Mouse (Mus musculus) C2C12 (cell line): Measurements from ENCODE around the gene Fkbp3. TPM values are rescaled to one million over a fixed set of nuclear protein-coding genes. Genes with fewer than 3 reads are reported as not detected.
A peak's percentile ranks its signal among the peaks of the same experiment; 100 is the strongest.

Source experiments
- H3K27me3 ChIP-seq: one replicate; pipeline ENCODE4 v1.6.1; 2011; ENCODE audit not compliant: control insufficient read depth, insufficient read depth, insufficient read length
- H3K36me3 ChIP-seq: one replicate; pipeline ENCODE4 v1.6.1; 2011; ENCODE audit not compliant: control insufficient read depth, insufficient read depth
- H3K4me3 ChIP-seq: one replicate; pipeline ENCODE4 v1.5.1; 2011; ENCODE audit warnings: mild to moderate bottlenecking, control low read depth; ENCODE audit not compliant: poor library complexity, insufficient read depth, severe bottlenecking
- H3K79me2 ChIP-seq: one replicate; pipeline ENCODE4 v1.6.1; 2011; ENCODE audit not compliant: control insufficient read depth, insufficient read depth
- H3K79me3 ChIP-seq: one replicate; pipeline ENCODE4 v1.6.1; 2011; ENCODE audit warnings: low read depth, control low read depth
- H3ac ChIP-seq: one replicate; pipeline ENCODE3; 2011; ENCODE audit warnings: low read depth; ENCODE audit not compliant: control insufficient read depth, insufficient read length
- CEBPB ChIP-seq: IDR thresholded peaks from one replicate; pipeline ENCODE4 v1.6.1; 2011; ENCODE audit warnings: low read depth, mild to moderate bottlenecking, control low read depth, moderate library complexity
- CTCF ChIP-seq: IDR thresholded peaks from one replicate; pipeline ENCODE4 v1.5.1; 2011; ENCODE audit not compliant: control insufficient read depth, insufficient read depth, insufficient read length
- FOSL1 ChIP-seq: IDR thresholded peaks from one replicate; pipeline ENCODE4 v1.8.0; 2011; ENCODE audit warnings: mild to moderate bottlenecking, low read length; ENCODE audit not compliant: poor library complexity, insufficient read depth, severe bottlenecking
- MAX ChIP-seq: IDR thresholded peaks from one replicate; pipeline ENCODE4 v1.6.1; 2011; ENCODE audit warnings: mild to moderate bottlenecking, control low read depth
- MYOD1 ChIP-seq: IDR thresholded peaks from one replicate; pipeline ENCODE4 v1.6.1; 2011; ENCODE audit warnings: low read depth; ENCODE audit not compliant: control insufficient read depth, insufficient read length
- MYOG ChIP-seq: IDR thresholded peaks from one replicate; pipeline ENCODE4 v1.6.1; 2011; ENCODE audit not compliant: control insufficient read depth, insufficient read length; ENCODE audit errors: extremely low read depth
- USF1 ChIP-seq: IDR thresholded peaks from one replicate; pipeline ENCODE4 v1.6.1; 2011; ENCODE audit warnings: low read depth, mild to moderate bottlenecking, control low read depth, moderate library complexity
- polyA plus RNA-seq: library from polyadenylated mRNA; unstranded; fragments of >200 nt; fragmentation: generic; extraction: Trizol; gene quantifications from one replicate; pipeline ENCODE4 v1.2.1, GENCODE M21; 2012; ENCODE audit warnings: missing spikeins

Fkbp3 gene
- polyA plus RNA-seq, 1 experiment: 72.5 TPM

DNA sequence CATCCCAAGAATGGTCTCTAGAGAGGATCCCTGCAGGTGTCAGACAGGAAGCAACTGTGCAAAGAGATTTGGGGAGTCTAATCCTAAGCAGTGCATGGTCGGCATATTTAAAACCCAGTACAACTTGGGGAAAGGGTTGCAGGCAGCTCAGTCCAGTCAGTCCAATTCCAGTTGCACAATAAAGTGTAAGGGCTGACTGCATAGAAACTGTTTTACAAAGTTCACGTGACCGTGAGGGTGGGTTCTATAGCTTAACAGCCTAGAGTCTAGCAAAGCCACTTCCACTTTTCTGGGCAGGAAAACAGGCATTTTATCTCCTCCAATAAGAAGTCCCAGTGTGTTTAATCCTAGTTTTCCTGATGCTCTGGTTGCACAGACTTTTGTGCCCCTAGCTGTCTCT lies 37.7 kb upstream of the Fkbp3 start:
- H3K4me3 ChIP-seq: no peak overlapping the region
- no peak for TF ChIP-seq CTCF
- TF ChIP-seq FOSL1: no peak
- no peak for TF ChIP-seq MYOD1
- TF ChIP-seq CEBPB: no peak
- TF ChIP-seq MYOG: no peak
- H3K27me3 ChIP-seq: no peaks in the 10 kb centered on the region
- no peak overlapping the region for H3ac ChIP-seq
- peaks cover 28% of the 10 kb centered on the region for H3K36me3 ChIP-seq
- no peaks in the 10 kb centered on the region for H3K79me3 ChIP-seq
- H3K79me2 ChIP-seq: no peaks in the 10 kb centered on the region

DNA sequence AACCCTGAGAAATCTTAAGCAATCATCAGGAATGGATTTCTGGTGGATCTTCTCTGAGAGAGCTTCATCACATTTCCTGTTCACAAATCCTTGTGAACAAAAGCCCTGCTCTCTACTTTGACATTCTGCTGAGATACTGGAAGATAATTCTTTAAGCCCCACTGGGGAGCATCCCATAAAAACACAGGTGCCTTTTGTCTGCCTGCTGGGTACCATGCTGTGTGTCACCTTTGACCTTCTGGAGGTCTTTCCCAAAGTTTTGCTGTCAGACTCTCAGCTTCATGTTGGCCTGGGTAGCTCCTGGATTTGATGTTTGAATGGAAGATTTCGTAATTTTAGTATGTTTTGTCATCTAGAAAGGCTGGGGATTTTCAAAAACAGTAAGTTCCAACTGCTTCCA lies 34.9 kb upstream of the Fkbp3 start:
- Histone ChIP-seq H3K4me3 (no peak overlapping the region), H3K79me3 (no peaks in the 10 kb centered on the region), H3K27me3 (no peaks in the 10 kb centered on the region), H3K79me2 (no peaks in the 10 kb centered on the region), H3K36me3 (peaks cover 36% of the 10 kb centered on the region), H3ac (no peak overlapping the region)
- TF ChIP-seq CEBPB (no peak), CTCF (no peak)

DNA sequence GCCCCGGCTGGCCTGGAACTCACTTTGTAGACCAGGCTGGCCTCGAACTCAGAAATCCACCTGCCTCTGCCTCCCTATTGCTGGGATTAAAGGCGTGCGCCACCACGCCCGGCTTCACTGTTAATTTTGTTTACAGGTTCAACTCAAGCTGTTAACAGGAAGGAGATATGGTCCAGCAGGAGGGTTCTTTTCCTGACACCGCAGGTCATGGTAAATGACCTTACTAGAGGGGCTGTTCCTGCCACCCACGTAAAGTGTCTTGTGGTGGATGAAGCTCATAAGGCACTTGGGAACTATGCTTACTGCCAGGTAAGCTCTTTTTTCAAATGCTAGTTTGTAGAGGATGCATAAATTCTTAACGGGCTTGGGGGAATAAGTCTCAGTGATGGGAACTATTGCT lies 3.1 kb upstream of the Fkbp3 start:
- Histone ChIP-seq H3K79me2 (peaks cover 41% of the 10 kb centered on the region), H3K4me3 (no peak overlapping the region), H3K27me3 (no peaks in the 10 kb centered on the region), H3ac (no peak overlapping the region), H3K79me3 (peaks cover 16% of the 10 kb centered on the region), H3K36me3 (peaks cover 13% of the 10 kb centered on the region)
- TF ChIP-seq FOSL1: no peak
- no peak for TF ChIP-seq CEBPB
- TF ChIP-seq CTCF: no peak
- TF ChIP-seq USF1: no peak
- no peak for TF ChIP-seq MYOG
- no peak for TF ChIP-seq MYOD1
- TF ChIP-seq MAX: no peak

DNA sequence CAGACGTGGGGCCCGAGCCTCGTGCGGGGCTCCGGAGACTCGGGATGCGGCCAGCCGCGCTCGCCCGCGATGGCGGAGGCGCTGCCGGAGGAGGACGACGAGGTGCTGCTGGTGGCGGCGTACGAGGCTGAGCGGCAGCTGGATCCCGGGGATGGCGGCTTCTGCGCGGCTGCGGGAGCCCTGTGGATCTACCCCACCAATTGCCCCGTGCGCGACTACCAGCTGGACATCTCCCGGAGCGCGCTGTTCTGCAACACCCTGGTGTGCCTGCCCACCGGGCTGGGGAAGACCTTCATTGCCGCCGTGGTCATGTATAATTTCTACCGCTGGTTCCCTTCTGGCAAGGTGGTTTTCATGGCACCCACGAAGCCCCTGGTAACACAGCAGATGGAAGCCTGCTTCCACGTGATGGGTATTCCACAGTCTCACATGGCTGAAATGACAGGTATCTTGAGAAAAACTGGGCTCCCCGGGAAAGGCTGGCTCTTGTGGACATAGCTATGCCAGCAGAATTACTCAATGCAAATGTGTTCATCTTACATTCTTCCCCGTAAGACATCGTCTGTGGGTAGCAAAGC lies 2.0 kb upstream of the Fkbp3 start:
- H3K36me3 ChIP-seq: peaks cover 20% of the 10 kb centered on the region
- TF ChIP-seq USF1 (no peak), MYOG (no peak), CEBPB (no peak), CTCF (no peak), MAX (no peak), MYOD1 (no peak), FOSL1 (no peak)
- peak overlapping the region; percentile 86 for H3ac ChIP-seq
- peaks cover 52% of the 10 kb centered on the region for H3K79me2 ChIP-seq
- peak overlapping the region; percentile 61 for H3K4me3 ChIP-seq
- H3K79me3 ChIP-seq: peaks cover 23% of the 10 kb centered on the region
- no peaks in the 10 kb centered on the region for H3K27me3 ChIP-seq

DNA sequence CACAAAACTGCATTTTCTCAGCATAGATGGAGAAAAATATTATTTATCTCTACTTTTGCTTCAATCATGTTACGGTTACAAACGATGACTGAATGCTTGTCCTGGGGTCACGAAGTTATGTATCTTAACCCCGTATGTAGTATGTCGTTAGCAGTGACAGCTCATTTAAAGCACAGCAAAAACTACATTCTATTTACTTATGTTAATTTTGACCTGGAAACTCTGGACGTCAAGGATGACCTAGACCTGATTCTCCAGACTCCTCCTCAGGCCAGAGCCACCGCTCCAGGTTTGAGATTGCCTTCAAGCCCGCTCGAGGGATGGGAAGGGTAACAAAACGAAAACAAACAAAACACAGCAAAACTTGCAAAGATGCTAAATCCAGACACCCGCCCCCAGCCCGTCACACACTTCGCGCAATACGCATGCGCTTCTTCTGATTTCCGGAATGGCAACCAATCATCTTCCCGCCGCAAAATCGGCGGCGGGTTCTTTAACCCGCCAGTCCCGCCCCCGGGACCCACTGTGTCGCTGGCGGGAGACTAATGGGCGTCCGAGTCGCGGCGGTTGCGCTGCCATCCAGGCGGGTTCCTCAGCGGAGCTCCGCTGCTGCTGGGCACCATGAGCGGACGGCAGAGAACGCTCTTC lies 1.4 kb upstream of the Fkbp3 start, which contains the start of gene Fancm:
Fancm (plus strand) TSS at position 519 of the 648 bp plus-strand sequence.
- Histone ChIP-seq H3K4me3 (peak within 1 kb of the TSS; percentile 61), H3K36me3 (peaks cover 26% of the 10 kb centered on the region), H3K27me3 (no peaks in the 10 kb centered on the region), H3K79me3 (peaks cover 23% of the 10 kb centered on the region), H3ac (peak within 1 kb of the TSS; percentile 86), H3K79me2 (peaks cover 57% of the 10 kb centered on the region)
- TF ChIP-seq CEBPB: no peak
- TF ChIP-seq MAX: no peak
- no peak for TF ChIP-seq FOSL1
- TF ChIP-seq MYOD1: no peak
- TF ChIP-seq USF1: no peak
- TF ChIP-seq MYOG: no peak
- TF ChIP-seq CTCF: no peak

DNA sequence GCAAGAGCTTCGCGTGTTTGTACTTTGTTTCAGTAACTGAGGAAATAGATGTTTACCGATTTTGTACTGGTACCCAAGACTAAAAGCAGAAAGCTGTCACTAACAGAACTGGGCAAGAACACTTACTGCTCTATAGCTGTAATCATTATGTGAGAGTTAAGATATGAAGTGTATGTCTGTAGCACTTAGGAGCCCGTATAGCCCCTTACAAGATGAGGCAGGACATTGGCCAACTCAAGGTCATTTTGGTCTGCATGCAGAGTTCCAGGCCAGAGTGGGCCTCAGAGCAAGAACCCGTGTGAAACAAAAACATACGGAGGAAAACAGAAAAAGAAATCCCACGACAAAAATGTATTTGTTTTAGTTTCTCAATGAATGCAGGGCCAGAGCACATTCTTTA lies 844 bp upstream of the Fkbp3 start:
- no peak overlapping the region for H3K4me3 ChIP-seq
- peaks cover 27% of the 10 kb centered on the region for H3K79me3 ChIP-seq
- TF ChIP-seq FOSL1 (no peak), CTCF (no peak), USF1 (no peak), MAX (no peak), CEBPB (no peak), MYOD1 (no peak), MYOG (no peak)
- H3K79me2 ChIP-seq: peaks cover 61% of the 10 kb centered on the region
- H3K36me3 ChIP-seq: peaks cover 31% of the 10 kb centered on the region
- H3ac ChIP-seq: peak overlapping the region; percentile 24
- no peaks in the 10 kb centered on the region for H3K27me3 ChIP-seq
